ENCODE assay signal across 18 mouse cellular contexts in genomic region chr10:60918020-60918419, GRCm38 (mm10).
DNase-seq lines count a peak whose midpoint lies in the region; ATAC-seq and TF ChIP-seq lines count a peak whose summit lies in the region.
"Had no signal": no experiment of that assay in that cellular context is flagged by ENCODE, and none has a peak within 500 bp of the region (broad histone marks: within the 10 kb centered on the region; RNA-seq: fewer than 3 reads in every experiment).

No protein-coding gene starts in this region.

- no peak overlapping the region for H3K9ac ChIP-seq in heart, embryonic 15.5 days
- no peak overlapping the region for H3K9ac ChIP-seq in midbrain, embryonic 13.5 days (replicated peaks)
- no peak overlapping the region for H3K9ac ChIP-seq in stomach, postnatal 0 days (ENCODE audit: low read length)
- H3K9ac ChIP-seq: embryonic facial prominence, embryonic 13.5 days had no signal

- 0 out of 2 replicates have a peak, but pooled peaks cover 1% of the 10 kb centered on the region for H3K27me3 ChIP-seq in heart, embryonic 15.5 days
- peaks cover 45% of the 10 kb centered on the region for H3K27me3 ChIP-seq in embryonic facial prominence, embryonic 10.5 days (replicated peaks; ENCODE audit: low read depth, poor library complexity, severe bottlenecking)
- H3K27me3 ChIP-seq in midbrain, embryonic 13.5 days = peaks cover 28% of the 10 kb centered on the region
- no peaks in the 10 kb centered on the region for H3K27me3 ChIP-seq in stomach, postnatal 0 days (ENCODE audit: control insufficient read depth, insufficient read depth, low read length)
- H3K27me3 ChIP-seq: embryonic facial prominence, embryonic 13.5 days had no signal

- H3K36me3 ChIP-seq in heart, embryonic 15.5 days = no peaks in the 10 kb centered on the region
- H3K36me3 ChIP-seq in embryonic facial prominence, embryonic 10.5 days (replicated peaks) = no peaks in the 10 kb centered on the region
- no peaks in the 10 kb centered on the region for H3K36me3 ChIP-seq in midbrain, embryonic 13.5 days
- H3K36me3 ChIP-seq in stomach, postnatal 0 days (ENCODE audit: control insufficient read depth, insufficient read depth, low read length) = no peaks in the 10 kb centered on the region
- H3K36me3 ChIP-seq: embryonic facial prominence, embryonic 13.5 days had no signal

- no peak for TF ChIP-seq EP300 in stomach, postnatal 0 days (optimal IDR thresholded peaks at IDR 0.05)

- peaks cover 41% of the 10 kb centered on the region for H3K4me1 ChIP-seq in heart, embryonic 15.5 days (replicated peaks)
- H3K4me1 ChIP-seq in embryonic facial prominence, embryonic 10.5 days = peaks cover 27% of the 10 kb centered on the region
- peaks cover 43% of the 10 kb centered on the region for H3K4me1 ChIP-seq in midbrain, embryonic 13.5 days (replicated peaks)
- H3K4me1 ChIP-seq in stomach, postnatal 0 days (replicated peaks; ENCODE audit: control insufficient read depth, insufficient read depth) = no peaks in the 10 kb centered on the region

- H3K27ac ChIP-seq in heart, embryonic 15.5 days = peak overlapping the region; percentile 71
- 0 out of 2 replicates have a peak overlapping the region, but pooled peaks have one; percentile 35 for H3K27ac ChIP-seq in embryonic facial prominence, embryonic 10.5 days (replicated peaks)
- peak overlapping the region; percentile 51 for H3K27ac ChIP-seq in midbrain, embryonic 13.5 days
- H3K27ac ChIP-seq in stomach, postnatal 0 days (replicated peaks) = no peak overlapping the region
- H3K27ac ChIP-seq: embryonic facial prominence, embryonic 13.5 days; hindbrain, postnatal 0 days; macrophage had no signal

- 15% methylated on average over 8 of the region's 8 CpGs for WGBS in heart, embryonic 15.5 days
- 14% methylated on average over 8 of the region's 8 CpGs for WGBS in embryonic facial prominence, embryonic 10.5 days
- WGBS in midbrain, embryonic 13.5 days = 2% methylated on average over 8 of the region's 8 CpGs
- WGBS in stomach, postnatal 0 days = 23% methylated on average over 8 of the region's 8 CpGs

- ATAC-seq in heart, embryonic 15.5 days (replicated peaks; ENCODE audit: insufficient number of reproducible peaks, insufficient read depth, low FRiP score, low read depth) = peak; percentile 77
- ATAC-seq in midbrain, embryonic 13.5 days = peak; percentile 72
- no peak for ATAC-seq in stomach, postnatal 0 days (ENCODE audit: low FRiP score, low TSS enrichment)
- ATAC-seq: hindbrain, postnatal 0 days had no signal

- H3K4me2 ChIP-seq in heart, embryonic 15.5 days = no peak overlapping the region
- H3K4me2 ChIP-seq in midbrain, embryonic 13.5 days (replicated peaks) = no peak overlapping the region
- no peak overlapping the region for H3K4me2 ChIP-seq in stomach, postnatal 0 days (replicated peaks; ENCODE audit: low read depth)
- H3K4me2 ChIP-seq: embryonic facial prominence, embryonic 13.5 days had no signal

- no peak for TF ChIP-seq CTCF in stomach, postnatal 0 days (IDR thresholded peaks at IDR 0.05; ENCODE audit: low read depth)

- H3K9me3 ChIP-seq in heart, embryonic 15.5 days (replicated peaks) = no peaks in the 10 kb centered on the region
- no peaks in the 10 kb centered on the region for H3K9me3 ChIP-seq in embryonic facial prominence, embryonic 10.5 days
- H3K9me3 ChIP-seq in midbrain, embryonic 13.5 days = no peaks in the 10 kb centered on the region
- H3K9me3 ChIP-seq in stomach, postnatal 0 days (ENCODE audit: control insufficient read depth, low read length) = no peaks in the 10 kb centered on the region
- H3K9me3 ChIP-seq: embryonic facial prominence, embryonic 13.5 days had no signal

- no peak overlapping the region for H3K4me3 ChIP-seq in heart, embryonic 15.5 days
- H3K4me3 ChIP-seq in embryonic facial prominence, embryonic 10.5 days = no peak overlapping the region
- H3K4me3 ChIP-seq in midbrain, embryonic 13.5 days (replicated peaks) = no peak overlapping the region
- no peak overlapping the region for H3K4me3 ChIP-seq in stomach, postnatal 0 days (ENCODE audit: low read depth, low read length)
- H3K4me3 ChIP-seq: embryonic facial prominence, embryonic 13.5 days had no signal

- intact Hi-C loops in heart, postnatal 10 days (cut with DNase I) = no loop called here

- peak; percentile 58 for DNase-seq in embryo, embryonic 10 days (ENCODE audit: low spot score)
- no peak for DNase-seq in embryo, embryonic 9.5 days (ENCODE audit: extremely low spot score)
- DNase-seq in heart, postnatal 10 days = no peak
- peak; percentile 48 for DNase-seq in embryonic facial prominence, embryonic 10.5 days (ENCODE audit: low spot score)
- DNase-seq in thymus, postnatal 36 days = no peak
- DNase-seq in stomach, postnatal 0 days (ENCODE audit: low spot score) = no peak
- DNase-seq: adrenal gland, postnatal 14 days; cerebellum, adult 9-11 months; gastrocnemius, postnatal 14 days; kidney, adult 2 months; kidney, postnatal 25 days; lung, adult 2 months; thymus, postnatal 4 days had no signal

Comparison
In these comparisons a context has a peak if more than half of its experiments do, and no peak if none do; other contexts are left out.
1. DNase-seq: peak in embryo, embryonic 10 days (single experiment) and embryonic facial prominence, embryonic 10.5 days (single experiment); none in embryo, embryonic 9.5 days (single experiment), heart, postnatal 10 days (0 of 2), thymus, postnatal 36 days (0 of 2) and stomach, postnatal 0 days (single experiment).